In the genomic region with DNA sequence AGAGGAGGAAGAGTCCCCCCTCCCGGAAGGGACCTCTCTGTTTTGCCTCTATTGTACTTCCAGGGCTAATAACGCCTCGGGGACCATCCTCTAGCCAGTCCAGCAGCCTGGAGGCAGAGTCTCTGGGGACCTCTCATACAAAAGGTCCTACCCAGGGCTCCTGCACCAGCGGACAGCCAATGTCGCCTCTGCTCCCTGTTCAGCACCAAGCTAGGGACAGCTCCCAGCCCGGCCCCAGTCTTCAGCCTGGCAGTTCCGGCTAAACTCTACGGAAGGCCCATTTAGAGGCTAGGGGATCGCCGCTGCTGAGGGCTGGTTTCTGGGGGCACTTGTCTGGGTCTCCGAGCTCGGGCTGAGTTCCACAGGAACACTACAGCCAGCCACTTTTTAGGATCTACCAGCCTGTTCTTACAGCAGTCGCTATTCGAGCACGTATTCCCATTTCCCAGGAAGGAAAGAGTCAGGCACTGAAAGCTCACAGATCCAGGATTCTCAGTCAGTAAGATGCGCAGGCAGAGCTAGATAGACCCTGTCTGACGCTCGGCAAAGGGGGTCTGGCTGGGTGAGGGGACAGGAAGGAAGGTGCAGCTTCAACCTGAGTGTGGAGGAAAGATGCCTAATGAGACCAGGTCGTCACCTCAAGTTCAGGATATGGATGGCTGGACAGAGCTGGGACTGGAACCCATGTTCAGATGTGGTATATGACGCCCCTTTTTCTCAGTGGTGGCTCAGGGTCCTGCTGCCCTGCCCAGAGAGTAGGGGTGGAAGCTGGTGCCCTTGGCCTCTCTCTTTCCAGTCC, we compare ENCODE assay signal across 7 mouse cellular contexts. TPM values are rescaled to one million over a fixed set of nuclear protein-coding genes. Genes with fewer than 3 reads are reported as not detected.
DNase-seq lines count a peak whose midpoint lies in the region.

No protein-coding gene starts in this region.

- intact Hi-C loops in gastrocnemius, postnatal 36 days (cut with DNase I), result no loop called here

- peak; percentile 73 for DNase-seq in NIH3T3 (ENCODE audit: low read depth)
- DNase-seq in adrenal gland, postnatal 10 days, result peak; percentile 93
- peak; percentile 40 to 42 for DNase-seq in gastrocnemius, postnatal 36 days
- DNase-seq in kidney, adult 11 months, result peak; percentile 37
- DNase-seq in lung, postnatal 25 days (ENCODE audit: low spot score), result peak; percentile 29
- peak; percentile 64 for DNase-seq in thymus, postnatal 0 days (ENCODE audit: low spot score)
- DNase-seq in layer of hippocampus, adult 18-20 months (ENCODE audit: low spot score in 2 of 2), result no peak

RNA-seq across cellular contexts. Expression of gene Skor1, which starts 2.5 kb away (rescaled TPM):
- total RNA-seq in adrenal gland, postnatal 10 days (2021), result under 1 TPM; 0.09 to 0.18 TPM
- total RNA-seq in gastrocnemius, postnatal 36 days (2021), result under 1 TPM; 0.08 to 0.10 TPM
- 0.10 TPM in 1 of 2 replicates, not detected in the other for polyA plus RNA-seq in thymus, postnatal 0 days (2015; fragmentation: Nextera tagmentation; extraction: Ambion mirVana)
- total RNA-seq in layer of hippocampus, adult 18-20 months (2021), result under 1 TPM; 0.07 to 0.15 TPM

Comparison
In these comparisons a context has a peak if more than half of its experiments do, and no peak if none do; other contexts are left out.
1. DNase-seq: peak in NIH3T3 (single experiment), adrenal gland, postnatal 10 days (single experiment), gastrocnemius, postnatal 36 days (2 of 2), kidney, adult 11 months (single experiment), lung, postnatal 25 days (single experiment) and thymus, postnatal 0 days (single experiment); none in layer of hippocampus, adult 18-20 months (0 of 2).